ENCODE assay signal across 9 mouse cellular contexts in genomic region chr11:32087376-32087775, GRCm38 (mm10).
DNase-seq lines count a peak whose midpoint lies in the region; ATAC-seq and TF ChIP-seq lines count a peak whose summit lies in the region.
"Had no signal": no experiment of that assay in that cellular context is flagged by ENCODE, and none has a peak within 500 bp of the region (broad histone marks: within the 10 kb centered on the region; RNA-seq: fewer than 3 reads in every experiment).

No protein-coding gene starts in this region.

- peak overlapping the region; percentile 93 for H3K27ac ChIP-seq in hindbrain, embryonic 15.5 days (replicated peaks)
- H3K27ac ChIP-seq in limb, embryonic 11.5 days (replicated peaks; ENCODE audit: low read depth, low read length): 0 out of 2 replicates have a peak overlapping the region, but pooled peaks have one; percentile 30
- no peak overlapping the region for H3K27ac ChIP-seq in gastrocnemius, adult 2 months

- H3K9me3 ChIP-seq in hindbrain, embryonic 15.5 days: no peaks in the 10 kb centered on the region
- no peaks in the 10 kb centered on the region for H3K9me3 ChIP-seq in limb, embryonic 11.5 days (ENCODE audit: control insufficient read depth, low read length)
- H3K9me3 ChIP-seq: G1E had no signal

- DNase-seq in CD4-positive helper T cell, adult 2 months (ENCODE audit: low read depth, low spot score): peak; percentile 67
- DNase-seq in embryo, embryonic 11 days: peak; percentile 78
- peak; percentile 68 for DNase-seq in limb, embryonic 11.5 days (ENCODE audit: low spot score)
- DNase-seq in right cerebral cortex, postnatal 10 days (ENCODE audit: low spot score in 2 of 2): peak; percentile 89 to 96
- no peak for DNase-seq in spleen, adult 12 weeks (ENCODE audit: low spot score)
- DNase-seq in gastrocnemius, adult 2 months: no peak
- no peak for DNase-seq in natural killer cell, adult 2 months (ENCODE audit: low spot score in 2 of 2)

- WGBS in hindbrain, embryonic 15.5 days: 10% methylated on average over 2 of the region's 2 CpGs
- WGBS in limb, embryonic 11.5 days: 21% methylated on average over 2 of the region's 2 CpGs

- H3K36me3 ChIP-seq in hindbrain, embryonic 15.5 days: no peaks in the 10 kb centered on the region
- H3K36me3 ChIP-seq in limb, embryonic 11.5 days (ENCODE audit: control insufficient read depth, insufficient read depth, low read length): no peaks in the 10 kb centered on the region
- H3K36me3 ChIP-seq: G1E had no signal

- peak overlapping the region; percentile 3; the same call in 1 of the 2 replicates for H3K4me2 ChIP-seq in hindbrain, embryonic 15.5 days
- H3K4me2 ChIP-seq in limb, embryonic 11.5 days (ENCODE audit: low read depth, severe bottlenecking): no peak overlapping the region

- TF ChIP-seq CTCF in gastrocnemius, adult 2 months (IDR thresholded peaks at IDR 0.05): no peak

- no peak overlapping the region for H3K9ac ChIP-seq in hindbrain, embryonic 15.5 days
- H3K9ac ChIP-seq in limb, embryonic 11.5 days (ENCODE audit: low read length): no peak overlapping the region

- H3K4me1 ChIP-seq in hindbrain, embryonic 15.5 days (replicated peaks): peaks cover 28% of the 10 kb centered on the region
- H3K4me1 ChIP-seq in limb, embryonic 11.5 days (ENCODE audit: control insufficient read depth, insufficient read depth, low read length): peaks cover 8% of the 10 kb centered on the region; the same call in 1 of the 2 replicates

- peak; percentile 96 for ATAC-seq in hindbrain, embryonic 15.5 days (ENCODE audit: low FRiP score, low read depth)
- peak; percentile 76; the same call in 1 of the 2 replicates for ATAC-seq in limb, embryonic 11.5 days (ENCODE audit: insufficient number of reproducible peaks, low FRiP score, low TSS enrichment, low read depth)

- H3K4me3 ChIP-seq in hindbrain, embryonic 15.5 days: no peak overlapping the region
- H3K4me3 ChIP-seq in limb, embryonic 11.5 days (ENCODE audit: low read depth, low read length): no peak overlapping the region
- H3K4me3 ChIP-seq in gastrocnemius, adult 2 months: no peak overlapping the region

- H3K27me3 ChIP-seq in hindbrain, embryonic 15.5 days: no peaks in the 10 kb centered on the region
- no peaks in the 10 kb centered on the region for H3K27me3 ChIP-seq in limb, embryonic 11.5 days (ENCODE audit: control insufficient read depth, insufficient read depth, low read length)

- intact Hi-C loops in gastrocnemius, adult 2 months (cut with DNase I): no loop called here

Comparison
In these comparisons a context has a peak if more than half of its experiments do, and no peak if none do; other contexts are left out.
1. DNase-seq: peak in CD4-positive helper T cell, adult 2 months (single experiment), embryo, embryonic 11 days (single experiment), limb, embryonic 11.5 days (single experiment) and right cerebral cortex, postnatal 10 days (2 of 2); none in spleen, adult 12 weeks (single experiment), gastrocnemius, adult 2 months (single experiment) and natural killer cell, adult 2 months (0 of 2).